Mouse (Mus musculus) olfactory bulb, adult 2 months (tissue): ENCODE measurements around the gene Casp2. TPM values are rescaled to one million over a fixed set of nuclear protein-coding genes. Genes with fewer than 3 reads are reported as not detected.

Experiments
- H3K27ac ChIP-seq: fragments of 200-500 bp; 2 replicates; pipeline ENCODE4 v1.5.1; 2012; ENCODE audit warnings: low read depth, low read length; ENCODE audit not compliant: insufficient read depth
- H3K4me1 ChIP-seq: fragments of 200-500 bp; 2 replicates; pipeline ENCODE4 v1.6.1; 2012; ENCODE audit warnings: low read length; ENCODE audit not compliant: control insufficient read depth, insufficient read depth
- H3K4me3 ChIP-seq: fragments of 200-500 bp; 2 replicates; pipeline ENCODE4 v1.5.1; 2012; ENCODE audit warnings: mild to moderate bottlenecking, low read depth, low read length, moderate library complexity; ENCODE audit not compliant: insufficient read depth
- CTCF ChIP-seq: fragments of 200-500 bp; IDR thresholded peaks from 2 replicates; pipeline ENCODE4 v1.5.1; 2012; ENCODE audit warnings: low read depth, mild to moderate bottlenecking, low read length, moderate library complexity; ENCODE audit not compliant: insufficient read depth
- POLR2A ChIP-seq: fragments of 200-500 bp; IDR thresholded peaks from 2 replicates; pipeline ENCODE4 v1.6.1; 2012; ENCODE audit warnings: mild to moderate bottlenecking, low read depth, low read length, moderate library complexity; ENCODE audit not compliant: insufficient read depth
- WGBS: fragments of 180-500 bp; shearing (Covaris S2); methylation state at CpG from one replicate; pipeline ENCODE4 v1.1.7; 2018; 5-methylcytosine and 5-hydroxymethylcytosine counted together
- polyA plus RNA-seq: library from polyadenylated mRNA; stranded (reverse); fragments of >200 nt; gene quantifications from 2 replicates; pipeline ENCODE4 v1.2.4, GENCODE M21; 2012; ENCODE audit warnings: low replicate concordance; ENCODE audit not compliant: missing spikeins, insufficient read depth, insufficient read length

The Casp2 gene
- polyA plus RNA-seq, 1 experiment: not detected

DNA sequence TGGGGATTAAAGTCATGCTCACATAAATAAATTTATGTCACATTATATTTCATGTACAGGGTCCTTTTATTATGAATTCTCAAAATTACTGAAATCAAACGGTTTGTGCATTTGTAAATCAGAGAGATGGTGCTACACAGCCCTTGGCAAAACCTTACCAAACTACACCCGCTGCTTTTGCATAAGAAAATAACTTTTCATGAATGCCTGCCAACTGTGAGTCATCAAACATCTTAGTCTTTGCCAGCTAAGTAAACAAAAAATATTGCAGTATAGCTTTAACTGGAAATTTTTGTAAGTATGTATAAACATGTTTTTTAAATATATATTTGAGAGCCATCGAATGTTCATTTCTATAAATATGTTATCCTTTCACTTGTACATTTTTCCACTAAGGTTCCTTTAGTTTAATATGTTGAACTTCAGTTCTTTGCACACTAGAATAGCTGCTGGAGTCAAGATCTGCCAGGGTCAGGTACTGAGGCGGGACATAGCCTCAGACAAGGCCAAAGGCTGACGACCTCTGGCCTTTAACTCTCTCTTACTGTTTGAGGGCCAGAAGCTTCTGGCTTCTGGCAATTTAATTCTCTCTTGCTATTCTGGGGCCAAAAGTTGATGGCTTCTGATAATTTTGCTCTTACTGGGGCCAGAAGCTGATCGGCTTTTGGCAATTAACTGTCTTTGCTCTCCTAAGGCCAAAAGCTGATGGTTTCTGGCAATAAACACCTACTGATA is 23.3 kb upstream of the Casp2 start:
- no peak overlapping the region for H3K4me3 ChIP-seq
- 73% methylated on average over 6 of the region's 6 CpGs for WGBS
- H3K27ac ChIP-seq: no peak overlapping the region
- no peak for TF ChIP-seq CTCF
- H3K4me1 ChIP-seq: peaks cover 6% of the 10 kb centered on the region; the same call in 1 of the 2 replicates

- 4% methylated on average over 28 of the region's 28 CpGs for whole genome bisulfite sequencing
- peak; percentile 37; the same call in 1 of the 2 replicates for TF ChIP-seq POLR2A
- TF ChIP-seq CTCF: no peak
- H3K4me1 ChIP-seq: peaks cover 6% of the 10 kb centered on the region; the same call in 1 of the 2 replicates
- H3K27ac ChIP-seq: no peak within 1 kb of the TSS
- peak within 1 kb of the TSS; percentile 53 for H3K4me3 ChIP-seq
Measured at GRCm38 (mm10) chr6:42245711-42246353, 19.0 kb upstream of the Casp2 start, which contains the start of gene Gstk1. Gene Gstk1 (plus strand): TSS chr6:42245935.

GRCm38 (mm10) chr6:42247173-42247572 is 17.6 kb upstream of the Casp2 start:
- H3K27ac ChIP-seq: no peak overlapping the region
- TF ChIP-seq CTCF (no peak), POLR2A (no peak)
- 30% methylated on average over 8 of the region's 8 CpGs for WGBS
- H3K4me1 ChIP-seq: peaks cover 6% of the 10 kb centered on the region; the same call in 1 of the 2 replicates
- H3K4me3 ChIP-seq: no peak overlapping the region

- no peak overlapping the region for H3K27ac ChIP-seq
- no peak overlapping the region for H3K4me3 ChIP-seq
- no peak for TF ChIP-seq POLR2A
- TF ChIP-seq CTCF: no peak
- H3K4me1 ChIP-seq: peaks cover 6% of the 10 kb centered on the region; the same call in 1 of the 2 replicates
- 78% methylated on average over 1 of the region's 1 CpGs for WGBS
Measured at GRCm38 (mm10) chr6:42247981-42248380, 16.8 kb upstream of the Casp2 start.

- Histone ChIP-seq H3K27ac (no peak overlapping the region), H3K4me1 (no peaks in the 10 kb centered on the region), H3K4me3 (no peak overlapping the region)
- TF ChIP-seq POLR2A: no peak
- TF ChIP-seq CTCF: no peak
- 94% methylated on average over 4 of the region's 4 CpGs for WGBS
Measured at GRCm38 (mm10) chr6:42251791-42252190, 13.0 kb upstream of the Casp2 start.

DNA sequence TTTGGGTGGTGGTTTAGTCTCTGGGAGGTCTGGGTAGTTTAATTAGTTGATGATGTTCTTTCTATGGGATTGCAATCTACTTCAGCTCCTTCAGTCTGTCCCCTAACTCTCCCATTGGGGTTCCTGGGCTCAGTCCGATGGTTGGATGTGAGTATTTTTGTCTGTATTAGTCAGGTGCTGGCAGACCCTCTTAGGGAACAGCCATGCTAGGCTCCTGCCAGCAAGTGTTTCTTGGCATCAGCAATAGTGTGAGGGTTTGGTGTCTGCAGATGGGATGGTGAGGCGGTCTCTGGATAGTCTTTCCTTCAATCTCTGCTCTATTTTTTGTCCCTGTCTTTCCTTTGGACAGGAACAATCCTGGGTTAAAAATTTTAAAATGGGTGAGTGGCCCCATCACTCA is 11.7 kb upstream of the Casp2 start:
- WGBS: 75% methylated on average over 2 of the region's 2 CpGs
- Histone ChIP-seq H3K27ac (no peak overlapping the region), H3K4me3 (no peak overlapping the region), H3K4me1 (no peaks in the 10 kb centered on the region)
- TF ChIP-seq CTCF (no peak), POLR2A (no peak)

- Histone ChIP-seq H3K4me3 (no peak overlapping the region), H3K4me1 (no peaks in the 10 kb centered on the region), H3K27ac (no peak overlapping the region)
- TF ChIP-seq CTCF (peak; percentile 41; the same call in 1 of the 2 replicates), POLR2A (no peak)
- 23% methylated on average over 11 of the region's 11 CpGs for WGBS
Measured at GRCm38 (mm10) chr6:42257303-42257863, 7.4 kb upstream of the Casp2 start.

- Histone ChIP-seq H3K4me1 (no peaks in the 10 kb centered on the region), H3K27ac (no peak overlapping the region), H3K4me3 (no peak overlapping the region)
- TF ChIP-seq POLR2A (no peak), CTCF (no peak)
- 82% methylated on average over 6 of the region's 6 CpGs for WGBS
Measured at GRCm38 (mm10) chr6:42260430-42260829, 4.4 kb upstream of the Casp2 start.

GRCm38 (mm10) chr6:42261524-42262170 is 3.1 kb upstream of the Casp2 start, which contains the start of gene Tmem139:
Gene Tmem139 (plus strand): TSS chr6:42261970.
- 32% methylated on average over 20 of the region's 20 CpGs for WGBS
- TF ChIP-seq CTCF (no peak), POLR2A (no peak)
- no peaks in the 10 kb centered on the region for H3K4me1 ChIP-seq
- no peak within 1 kb of the TSS for H3K27ac ChIP-seq
- no peak within 1 kb of the TSS for H3K4me3 ChIP-seq
